Mouse (Mus musculus) MEL (cell line): ENCODE measurements around the gene Chst4.

Source experiments
- CTCF ChIP-seq, 3 experiments: IDR thresholded peaks in 2 of 3; conservative IDR thresholded peaks in 1 of 3; 2 replicates each; pipeline ENCODE4 v1.5.1; 2011 to 2012; ENCODE audit warnings: low read length in 3 of 3, low read depth in 2 of 3, mild to moderate bottlenecking in 2 of 3, improper control_type of control experiment in 1 of 3, inconsistent platforms in 1 of 3, mixed read lengths in 1 of 3, moderate library complexity in 1 of 3; ENCODE audit not compliant: control insufficient read depth in 1 of 3, insufficient read depth in 1 of 3, poor library complexity in 1 of 3, severe bottlenecking in 1 of 3
- POLR2A ChIP-seq, 2 experiments: IDR thresholded peaks; 2 replicates each; pipeline ENCODE4 v1.6.1; 2011 to 2012; ENCODE audit warnings: low read length in 2 of 2, mild to moderate bottlenecking in 2 of 2, control low read depth in 1 of 2, improper control_type of control experiment in 1 of 2, low read depth in 1 of 2, moderate library complexity in 1 of 2; ENCODE audit not compliant: control insufficient read depth in 1 of 2, insufficient read depth in 1 of 2, poor library complexity in 1 of 2
- POLR2AphosphoS2 ChIP-seq: IDR thresholded peaks from 2 replicates; pipeline ENCODE4 v1.6.1; 2011; ENCODE audit warnings: low read length, improper control_type of control experiment
- USF2 ChIP-seq, 2 experiments: IDR thresholded peaks; 2 replicates each; pipeline ENCODE4 v1.6.1; 2011 to 2012; ENCODE audit warnings: improper control_type of control experiment in 2 of 2, low read length in 2 of 2, borderline replicate concordance in 1 of 2, inconsistent platforms in 1 of 2, low read depth in 1 of 2, mild to moderate bottlenecking in 1 of 2; ENCODE audit not compliant: insufficient read depth in 1 of 2

- peak; percentile 65 to 83 (median 70) for TF ChIP-seq CTCF (IDR thresholded peaks at IDR 0.05 in 2 of 3, conservative IDR thresholded peaks at IDR 0.05 in 1 of 3; ENCODE audit: control insufficient read depth in 1 of 3, insufficient read depth in 1 of 3, low read depth in 2 of 3, low read length in 3 of 3, poor library complexity in 1 of 3, severe bottlenecking in 1 of 3)
- no peak for TF ChIP-seq POLR2AphosphoS2
- TF ChIP-seq POLR2A (IDR thresholded peaks at IDR 0.05; ENCODE audit: control insufficient read depth in 1 of 2, insufficient read depth in 1 of 2, low read depth in 1 of 2, low read length in 2 of 2, poor library complexity in 1 of 2): no peak
- no peak for TF ChIP-seq USF2 (IDR thresholded peaks at IDR 0.05; ENCODE audit: borderline replicate concordance in 1 of 2, insufficient read depth in 1 of 2, low read depth in 1 of 2, low read length in 2 of 2)
Observed at GRCm38 (mm10) chr8:110010868-110011267, 28.7 kb downstream of the Chst4 start.
